Mouse (Mus musculus): ENCODE results near the gene Pramef6. TPM values are rescaled to one million over a fixed set of nuclear protein-coding genes. Genes with fewer than 3 reads are reported as not detected.
"Not testable (repeated sequence)": the region's sequence is repeated elsewhere in the genome, so short reads cannot be mapped to it uniquely, and the experiment has no call there.

The Pramef6 gene
- polyA plus RNA-seq (2014; fragmentation: Nextera tagmentation; extraction: Ambion mirVana) = not detected in 2 replicates

- not testable (repeated sequence) for H3K27me3 ChIP-seq (ENCODE audit: insufficient read depth, low read length); H3K27ac ChIP-seq (ENCODE audit: low read depth); ATAC-seq (ENCODE audit: insufficient read depth); H3K36me3 ChIP-seq (ENCODE audit: insufficient read depth); DNase-seq; H3K4me3 ChIP-seq (ENCODE audit: low read depth, low read length); H3K4me1 ChIP-seq (ENCODE audit: insufficient read depth); H3K4me2 ChIP-seq; H3K9me3 ChIP-seq (ENCODE audit: low read depth, low read length); H3K9ac ChIP-seq
- WGBS = 73% methylated on average over 1 of the region's 1 CpGs
Observed at GRCm38 (mm10) chr4:143900280-143900679, at the start of gene Pramef6. Gene Pramef6 (minus strand): TSS chr4:143900380.

DNA sequence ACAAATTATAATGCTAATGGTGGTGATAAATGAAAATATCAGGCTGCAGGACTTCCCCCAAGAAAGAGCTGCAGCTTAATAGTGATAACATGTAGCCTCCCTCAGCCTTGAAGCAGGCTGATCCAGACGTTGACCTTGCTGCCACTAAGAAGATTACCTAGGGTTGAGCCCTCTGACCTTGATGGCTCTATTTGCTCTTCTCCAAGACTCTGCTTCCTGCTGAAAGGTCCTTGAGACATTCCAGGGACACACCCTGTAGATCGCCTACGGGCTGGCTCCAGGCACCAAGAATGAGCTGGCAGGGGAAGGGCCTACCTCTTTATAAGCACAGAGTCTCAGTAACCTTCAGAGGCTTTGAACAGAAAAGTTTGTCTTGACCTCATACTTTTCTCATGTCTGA is 5.8 kb downstream of the Pramef6 start:
- H3K4me1 ChIP-seq (ENCODE audit: insufficient read depth); H3K9ac ChIP-seq; H3K27ac ChIP-seq (ENCODE audit: low read depth); DNase-seq; H3K36me3 ChIP-seq (ENCODE audit: insufficient read depth); H3K27me3 ChIP-seq (ENCODE audit: insufficient read depth, low read length); H3K4me2 ChIP-seq; H3K9me3 ChIP-seq (ENCODE audit: low read depth, low read length); H3K4me3 ChIP-seq (ENCODE audit: low read depth, low read length); ATAC-seq (ENCODE audit: insufficient read depth): not testable (repeated sequence)
- 81% methylated on average over 3 of the region's 3 CpGs for WGBS

- not testable (repeated sequence) for H3K36me3 ChIP-seq (ENCODE audit: insufficient read depth); H3K27ac ChIP-seq (ENCODE audit: low read depth); DNase-seq; H3K9me3 ChIP-seq (ENCODE audit: low read depth, low read length); H3K27me3 ChIP-seq (ENCODE audit: insufficient read depth, low read length); H3K9ac ChIP-seq; H3K4me2 ChIP-seq; H3K4me3 ChIP-seq (ENCODE audit: low read depth, low read length); ATAC-seq (ENCODE audit: insufficient read depth); H3K4me1 ChIP-seq (ENCODE audit: insufficient read depth)
- 65% methylated on average over 1 of the region's 1 CpGs for WGBS
Observed at GRCm38 (mm10) chr4:143882371-143882770, 17.8 kb downstream of the Pramef6 start.

DNA sequence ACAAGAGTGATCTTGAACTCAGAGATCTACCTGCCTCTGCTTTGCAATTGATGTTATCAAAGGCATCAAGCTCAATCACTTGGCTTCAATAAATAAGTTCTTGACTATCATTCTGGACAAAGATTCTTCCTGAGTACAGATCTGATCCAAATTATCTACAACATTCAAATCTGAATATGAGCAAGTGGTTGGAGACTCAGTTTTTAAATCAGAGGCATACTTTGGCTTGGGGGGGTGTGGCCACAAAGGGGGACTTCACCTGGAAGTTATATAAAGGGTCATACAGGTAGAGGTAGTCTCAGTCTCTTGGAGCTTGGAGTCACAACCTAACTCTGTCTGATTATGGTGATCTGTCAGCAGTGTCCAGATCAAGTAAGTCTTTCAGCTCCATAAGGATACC is 54.0 kb downstream of the Pramef6 start, which contains the start of gene Gm13103:
Gene Gm13103, plus strand, starts transcription at position 301 of the 400 bp plus-strand sequence.
- H3K9me3 ChIP-seq (ENCODE audit: low read depth, low read length); H3K4me2 ChIP-seq; H3K9ac ChIP-seq; ATAC-seq (ENCODE audit: insufficient read depth); H3K27me3 ChIP-seq (ENCODE audit: insufficient read depth, low read length); H3K27ac ChIP-seq (ENCODE audit: low read depth); DNase-seq; H3K4me3 ChIP-seq (ENCODE audit: low read depth, low read length); H3K4me1 ChIP-seq (ENCODE audit: insufficient read depth); H3K36me3 ChIP-seq (ENCODE audit: insufficient read depth): not testable (repeated sequence)

Other genes with a start within 250 kb of the Pramef6 start
- not detected in 2 replicates for gene Gm13088, start 243.1 kb downstream of the Pramef6 start, polyA plus RNA-seq (2014; fragmentation: Nextera tagmentation; extraction: Ambion mirVana)
- not detected in 2 replicates for gene Gm13089, start 197.7 kb downstream of the Pramef6 start, polyA plus RNA-seq (2014; fragmentation: Nextera tagmentation; extraction: Ambion mirVana)
- not detected in 2 replicates for gene Gm13078, start 180.9 kb downstream of the Pramef6 start, polyA plus RNA-seq (2014; fragmentation: Nextera tagmentation; extraction: Ambion mirVana)
- gene Gm13023, start 111.0 kb downstream of the Pramef6 start, polyA plus RNA-seq (2014; fragmentation: Nextera tagmentation; extraction: Ambion mirVana) = not detected in 2 replicates
- gene Gm13084, start 84.3 kb downstream of the Pramef6 start, polyA plus RNA-seq (2014; fragmentation: Nextera tagmentation; extraction: Ambion mirVana) = not detected in 2 replicates
- not detected in 2 replicates for gene Gm13103, start 53.9 kb downstream of the Pramef6 start, polyA plus RNA-seq (2014; fragmentation: Nextera tagmentation; extraction: Ambion mirVana)
- gene Pramef25, start 50.6 kb upstream of the Pramef6 start, polyA plus RNA-seq (2014; fragmentation: Nextera tagmentation; extraction: Ambion mirVana) = not detected in 2 replicates
- not detected in 2 replicates for gene Gm13101, start 66.6 kb upstream of the Pramef6 start, polyA plus RNA-seq (2014; fragmentation: Nextera tagmentation; extraction: Ambion mirVana)
- gene Pramef17, start 94.0 kb upstream of the Pramef6 start, polyA plus RNA-seq (2014; fragmentation: Nextera tagmentation; extraction: Ambion mirVana) = not detected in 2 replicates
- gene Pramel4, start 158.7 kb upstream of the Pramef6 start, polyA plus RNA-seq (2014; fragmentation: Nextera tagmentation; extraction: Ambion mirVana) = not detected in 2 replicates
- gene Gm13102, start 206.1 kb upstream of the Pramef6 start, polyA plus RNA-seq (2014; fragmentation: Nextera tagmentation; extraction: Ambion mirVana) = not detected in 2 replicates

Measured in lung, embryonic 14.5 days (tissue).